Mouse (Mus musculus) heart, adult 2 months (tissue): Measurements from ENCODE around the gene Coro2b. TPM values are rescaled to one million over a fixed set of nuclear protein-coding genes. Genes with fewer than 3 reads are reported as not detected.

Experiments used
- DNase-seq, 2 experiments: peaks; one replicate each; pipeline ENCODE4 v3.0.0; 2021
- H3K27ac ChIP-seq: fragments of 200-600 bp; 2 replicates; pipeline ENCODE4 v1.8.1; 2022
- H3K27me3 ChIP-seq: fragments of 200-500 bp; 2 replicates; pipeline ENCODE4 v1.6.1; 2012; ENCODE audit warnings: mild to moderate bottlenecking, low read length, inconsistent platforms, mixed read lengths; ENCODE audit not compliant: control insufficient read depth, insufficient read depth
- H3K36me3 ChIP-seq: fragments of 200-500 bp; 2 replicates; pipeline ENCODE4 v1.6.1; 2012; ENCODE audit warnings: low read length, inconsistent platforms; ENCODE audit not compliant: control insufficient read depth, insufficient read depth
- H3K4me1 ChIP-seq: fragments of 200-500 bp; 2 replicates; pipeline ENCODE4 v1.6.1; 2011; ENCODE audit warnings: low read length; ENCODE audit not compliant: control insufficient read depth, insufficient read depth
- H3K4me3 ChIP-seq: fragments of 200-600 bp; 2 replicates; pipeline ENCODE4 v1.8.1; 2022
- H3K79me2 ChIP-seq: fragments of 200-500 bp; replicated peaks from 2 replicates; pipeline ENCODE4 v1.6.1; 2012; ENCODE audit warnings: mild to moderate bottlenecking, inconsistent platforms, low read length, moderate library complexity, mixed read lengths; ENCODE audit not compliant: control insufficient read depth, insufficient read depth
- H3K9ac ChIP-seq: fragments of 200-500 bp; 2 replicates; pipeline ENCODE4 v1.6.1; 2012; ENCODE audit warnings: low read depth, mild to moderate bottlenecking, control low read depth, inconsistent platforms, low read length, mixed read lengths
- CTCF ChIP-seq: fragments of 200-600 bp; IDR thresholded peaks from 2 replicates; pipeline ENCODE4 v1.8.1; 2022; ENCODE audit warnings: antibody characterized with exemption, mild to moderate bottlenecking, moderate library complexity
- EP300 ChIP-seq: fragments of 200-500 bp; IDR thresholded peaks from 2 replicates; pipeline ENCODE4 v1.6.1; 2011; ENCODE audit warnings: low read depth, low read length, control low read depth; ENCODE audit not compliant: insufficient read depth
- POLR2A ChIP-seq: fragments of 200-500 bp; IDR thresholded peaks from 2 replicates; pipeline ENCODE4 v1.6.1; 2011; ENCODE audit warnings: mild to moderate bottlenecking, low read depth, low read length, control low read depth; ENCODE audit not compliant: insufficient read depth
- WGBS: fragments of 180-500 bp; shearing (Covaris S2); methylation state at CpG from one replicate; pipeline ENCODE4 v1.1.7; 2018; 5-methylcytosine and 5-hydroxymethylcytosine counted together
- intact Hi-C: fragments of 180-260 bp; cut with DNase I; formaldehyde crosslinking; loops from one replicate; pipeline ENCODE4 v1.15.1; 2025
- polyA plus RNA-seq: library from polyadenylated mRNA; depleted of rRNA; stranded (reverse); fragments of >200 nt; gene quantifications from 2 replicates; pipeline ENCODE4 v1.2.3, GENCODE M21; 2012
- total RNA-seq, 2 experiments: library from RNA; stranded (reverse); gene quantifications; 2 replicates each; pipeline ENCODE4 v1.2.3; 2021

The Coro2b gene
- total and polyA plus RNA-seq, 3 experiments: 10.1 to 17.2 (median 11.6) TPM

GRCm38 (mm10) chr9:62553366-62553940, 16.6 kb upstream of the Coro2b start:
- no peaks in the 10 kb centered on the region for H3K36me3 ChIP-seq
- no peak overlapping the region for H3K9ac ChIP-seq
- no peak overlapping the region for H3K4me3 ChIP-seq
- 33% methylated on average over 7 of the region's 7 CpGs for WGBS
- peak; percentile 63 to 84 for DNase-seq
- intact Hi-C loops: loop anchor here (1.0 to 10.0 kb wide), 3 partner anchors 266 to 589 kb away; no protein-coding TSS in a partner anchor
- no peak overlapping the region for H3K27ac ChIP-seq
- no peaks in the 10 kb centered on the region for H3K4me1 ChIP-seq
- no peaks in the 10 kb centered on the region for H3K27me3 ChIP-seq
- no peaks in the 10 kb centered on the region for H3K79me2 ChIP-seq
- peak; percentile 86 for TF ChIP-seq CTCF
- TF ChIP-seq EP300: 0 out of 2 replicates have a peak, but pooled peaks have one; percentile 65
- TF ChIP-seq POLR2A: no peak

- H3K4me3 ChIP-seq: no peak overlapping the region
- no peak overlapping the region for H3K9ac ChIP-seq
- no peak for TF ChIP-seq POLR2A
- TF ChIP-seq EP300: no peak
- TF ChIP-seq CTCF: no peak
- intact Hi-C loops: loop anchor here (2.0 to 10.0 kb wide), 4 partner anchors 179 to 587 kb away; no protein-coding TSS in a partner anchor
- WGBS: 93% methylated on average over 3 of the region's 3 CpGs
- H3K4me1 ChIP-seq: no peaks in the 10 kb centered on the region
- H3K27me3 ChIP-seq: no peaks in the 10 kb centered on the region
- DNase-seq: peak in 1 of 2 experiments; percentile 7
- no peak overlapping the region for H3K27ac ChIP-seq
- H3K79me2 ChIP-seq: no peaks in the 10 kb centered on the region
- H3K36me3 ChIP-seq: no peaks in the 10 kb centered on the region
These were observed 14.7 kb upstream of the Coro2b start for GRCm38 (mm10) chr9:62551531-62551930.

- H3K27me3 ChIP-seq: no peaks in the 10 kb centered on the region
- H3K79me2 ChIP-seq: no peaks in the 10 kb centered on the region
- DNase-seq: peak; percentile 56 to 64
- intact Hi-C loops: loop anchor here (1.0 to 10.0 kb wide), 5 partner anchors 80 to 586 kb away; no protein-coding TSS in a partner anchor
- H3K4me3 ChIP-seq: no peak overlapping the region
- H3K9ac ChIP-seq: no peak overlapping the region
- whole genome bisulfite sequencing: 54% methylated on average over 11 of the region's 11 CpGs
- no peak overlapping the region for H3K27ac ChIP-seq
- H3K4me1 ChIP-seq: no peaks in the 10 kb centered on the region
- TF ChIP-seq CTCF: peak; percentile 83
- no peak for TF ChIP-seq POLR2A
- TF ChIP-seq EP300: no peak
- no peaks in the 10 kb centered on the region for H3K36me3 ChIP-seq
These were observed 13.8 kb upstream of the Coro2b start for GRCm38 (mm10) chr9:62550661-62551093.

GRCm38 (mm10) chr9:62549809-62550208, 13.0 kb upstream of the Coro2b start:
- no peaks in the 10 kb centered on the region for H3K79me2 ChIP-seq
- intact Hi-C loops: loop anchor here (1.0 to 10.0 kb wide), 5 partner anchors 80 to 585 kb away; no protein-coding TSS in a partner anchor
- H3K27ac ChIP-seq: no peak overlapping the region
- H3K4me1 ChIP-seq: no peaks in the 10 kb centered on the region
- H3K4me3 ChIP-seq: no peak overlapping the region
- H3K27me3 ChIP-seq: no peaks in the 10 kb centered on the region
- H3K36me3 ChIP-seq: no peaks in the 10 kb centered on the region
- 4% methylated on average over 8 of the region's 8 CpGs for WGBS
- no peak for TF ChIP-seq POLR2A
- peak; percentile 94 for TF ChIP-seq EP300
- TF ChIP-seq CTCF: peak; percentile 96
- H3K9ac ChIP-seq: no peak overlapping the region
- peak; percentile 87 to 93 for DNase-seq

- Histone ChIP-seq H3K4me1 (no peaks in the 10 kb centered on the region), H3K36me3 (no peaks in the 10 kb centered on the region), H3K27ac (no peak overlapping the region), H3K79me2 (no peaks in the 10 kb centered on the region), H3K4me3 (no peak overlapping the region), H3K9ac (no peak overlapping the region), H3K27me3 (no peaks in the 10 kb centered on the region)
- no peak for TF ChIP-seq EP300
- no peak for TF ChIP-seq CTCF
- TF ChIP-seq POLR2A: no peak
- 59% methylated on average over 3 of the region's 3 CpGs for WGBS
- intact Hi-C loops: no loop called here
- DNase-seq: no peak
These were observed 10.6 kb upstream of the Coro2b start for GRCm38 (mm10) chr9:62547476-62547875.

GRCm38 (mm10) chr9:62544856-62545255, 8.0 kb upstream of the Coro2b start:
- WGBS: 85% methylated on average over 10 of the region's 10 CpGs

More at GRCm38 (mm10) chr9:62544856-62545255, 8.0 kb upstream of the Coro2b start:
- DNase-seq: no peak
- H3K36me3 ChIP-seq: no peaks in the 10 kb centered on the region
- H3K9ac ChIP-seq: no peak overlapping the region
- no peak overlapping the region for H3K4me3 ChIP-seq
- no peaks in the 10 kb centered on the region; the same call in 1 of the 2 replicates for H3K4me1 ChIP-seq
- intact Hi-C loops: no loop called here
- no peaks in the 10 kb centered on the region for H3K79me2 ChIP-seq
- H3K27me3 ChIP-seq: no peaks in the 10 kb centered on the region
- H3K27ac ChIP-seq: no peak overlapping the region
- no peak for TF ChIP-seq EP300
- no peak for TF ChIP-seq POLR2A
- TF ChIP-seq CTCF: no peak
